Mouse (Mus musculus) thymus, postnatal 14 days (tissue): Measurements from ENCODE around the gene Slc48a1.
A peak's percentile ranks its signal among the peaks of the same experiment; 100 is the strongest.

Experiments
- DNase-seq: peaks from one replicate; pipeline ENCODE4 v3.0.0; 2021

The Slc48a1 gene

DNA sequence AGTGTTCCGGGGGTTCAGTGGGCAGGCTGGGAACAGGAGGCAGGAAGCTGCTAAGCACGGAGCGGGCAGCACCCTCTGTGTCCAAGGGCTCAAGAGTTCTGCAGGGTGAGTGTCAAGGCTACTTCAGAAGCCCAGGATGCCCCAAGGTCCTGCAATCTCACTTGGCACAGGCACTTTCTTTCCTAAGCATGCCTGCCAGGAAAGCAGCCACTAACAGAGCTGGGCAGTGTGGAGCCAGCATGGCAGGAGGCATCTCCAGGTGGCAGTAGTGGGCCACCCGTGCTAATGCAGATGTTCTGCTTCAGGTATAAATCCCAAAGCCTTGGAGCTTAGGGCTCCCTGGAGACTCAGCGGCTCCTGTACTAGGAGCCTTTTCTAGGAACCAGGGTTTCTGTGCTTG, 31.6 kb downstream of the Slc48a1 start:
- DNase-seq = no peak

DNA sequence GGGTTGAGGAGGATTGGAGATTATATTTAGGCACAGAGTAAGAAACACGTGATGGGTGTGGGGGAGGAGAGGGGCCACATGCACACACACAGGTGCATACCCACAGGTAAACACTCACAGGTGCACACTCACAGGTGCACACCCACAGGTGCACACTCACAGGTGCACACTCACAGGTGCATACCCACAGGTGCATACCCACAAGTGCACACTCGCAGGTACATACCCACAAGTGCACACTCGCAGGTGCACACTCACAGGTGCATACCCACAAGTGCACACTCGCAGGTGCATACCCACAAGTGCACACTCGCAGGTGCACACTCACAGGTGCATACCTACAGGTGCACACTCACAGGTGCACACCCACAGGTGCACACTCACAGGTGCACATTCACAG, 32.1 kb downstream of the Slc48a1 start:
- no peak for DNase-seq

- DNase-seq = no peak
Observed at GRCm38 (mm10) chr15:97811307-97811706, 33.0 kb downstream of the Slc48a1 start.

DNA sequence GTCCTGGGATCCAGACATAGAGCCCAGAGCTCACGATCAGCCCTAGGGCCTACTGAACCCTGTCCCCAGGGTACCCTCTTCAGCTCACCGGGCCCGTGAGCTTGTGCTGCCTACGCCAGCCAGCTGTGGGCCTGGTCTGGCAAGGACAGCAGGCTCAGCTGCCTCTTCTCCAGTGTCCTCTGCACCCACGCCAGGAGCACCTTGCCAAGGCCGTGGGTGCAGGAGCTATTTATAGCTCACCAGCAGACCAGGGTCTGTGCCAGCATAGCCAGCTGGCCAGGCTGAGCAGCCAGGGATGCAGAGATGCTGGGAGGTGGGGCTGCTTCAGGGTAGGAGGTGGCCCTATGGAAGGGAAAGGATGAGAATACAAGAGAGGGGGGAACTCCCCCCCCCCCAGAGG, 33.8 kb downstream of the Slc48a1 start:
- no peak for DNase-seq

DNA sequence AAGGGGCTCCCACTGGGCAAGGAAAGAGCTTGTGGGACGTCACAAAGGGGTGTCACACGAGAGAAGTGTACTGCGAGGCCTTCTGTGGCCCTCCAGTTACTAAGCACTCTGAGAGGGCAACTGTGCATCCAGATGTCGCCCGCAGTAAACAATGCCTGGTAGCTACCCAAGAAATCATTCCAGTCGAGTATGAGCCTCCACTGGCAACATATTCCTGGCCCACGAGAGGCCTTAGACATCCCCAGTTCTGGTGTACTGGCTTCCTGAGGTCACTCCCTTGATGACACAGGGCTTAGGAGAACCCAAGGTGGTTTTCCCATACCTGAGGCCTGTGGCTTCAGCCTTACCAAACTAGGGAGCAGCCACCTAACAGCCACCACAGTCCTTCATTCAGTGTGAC, 34.6 kb downstream of the Slc48a1 start:
- no peak for DNase-seq

- no peak for DNase-seq
Observed at GRCm38 (mm10) chr15:97813452-97814204, 35.3 kb downstream of the Slc48a1 start.

- DNase-seq = no peak
Observed at GRCm38 (mm10) chr15:97814703-97815102, 36.4 kb downstream of the Slc48a1 start.

DNA sequence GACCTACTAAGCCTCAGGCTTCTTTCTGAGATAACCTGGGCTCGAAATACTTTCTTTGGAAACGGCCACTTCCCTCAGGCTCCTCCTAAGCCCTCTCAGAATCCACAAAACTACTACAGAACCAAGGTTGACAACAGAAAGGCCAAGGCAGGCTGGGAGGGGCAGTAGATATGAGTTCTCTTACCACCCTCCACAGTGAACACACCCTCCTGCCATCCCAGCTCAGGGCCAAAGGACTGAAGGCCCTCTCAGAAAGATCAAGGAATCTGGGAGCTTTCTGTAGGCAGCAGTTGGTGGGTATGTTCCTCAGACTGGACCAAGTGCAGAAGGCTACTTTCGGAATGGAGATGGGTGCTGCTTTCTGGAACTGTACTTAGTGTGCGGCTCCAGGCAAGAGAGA, 36.9 kb downstream of the Slc48a1 start:
- DNase-seq = no peak

DNA sequence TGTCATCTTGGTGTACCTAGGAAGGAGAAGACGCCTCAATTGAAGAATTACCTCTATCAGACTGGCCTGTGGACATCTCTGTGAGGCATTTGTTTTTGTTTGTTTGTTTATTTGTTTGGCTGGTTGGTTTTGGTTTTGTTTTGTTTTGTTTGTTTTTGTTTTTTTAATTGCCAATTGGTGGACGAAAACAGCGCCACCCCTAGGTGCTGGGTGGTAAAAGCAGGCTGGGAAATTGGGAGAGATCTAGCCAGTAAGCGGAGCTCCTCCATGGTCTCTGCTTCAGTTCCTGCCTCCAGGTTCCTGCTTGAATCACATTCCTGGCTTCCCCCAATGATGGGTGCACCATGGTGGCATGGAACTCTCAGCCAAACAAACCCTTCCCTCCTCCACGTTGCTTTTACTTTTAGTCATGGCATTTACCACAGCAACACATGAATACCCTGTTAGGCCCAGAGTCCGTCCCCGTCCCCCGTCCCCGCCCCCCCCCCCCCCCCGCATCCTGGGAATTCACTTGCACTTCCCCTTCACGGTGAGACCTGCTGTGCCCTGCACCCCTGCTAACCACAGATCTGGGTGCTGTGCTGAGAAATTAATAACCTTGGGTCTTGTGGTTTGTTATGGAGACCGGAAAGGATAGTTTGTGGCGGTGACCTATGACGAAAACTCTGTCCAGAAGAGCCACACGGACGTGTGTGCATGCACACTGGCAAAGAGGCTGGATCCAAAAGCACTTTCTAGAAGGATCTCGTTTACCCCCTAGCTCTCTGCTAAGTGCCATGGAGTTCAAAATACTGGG, 38.1 kb downstream of the Slc48a1 start:
- no peak for DNase-seq

GRCm38 (mm10) chr15:97819937-97820336, 41.6 kb downstream of the Slc48a1 start:
- DNase-seq = no peak

DNA sequence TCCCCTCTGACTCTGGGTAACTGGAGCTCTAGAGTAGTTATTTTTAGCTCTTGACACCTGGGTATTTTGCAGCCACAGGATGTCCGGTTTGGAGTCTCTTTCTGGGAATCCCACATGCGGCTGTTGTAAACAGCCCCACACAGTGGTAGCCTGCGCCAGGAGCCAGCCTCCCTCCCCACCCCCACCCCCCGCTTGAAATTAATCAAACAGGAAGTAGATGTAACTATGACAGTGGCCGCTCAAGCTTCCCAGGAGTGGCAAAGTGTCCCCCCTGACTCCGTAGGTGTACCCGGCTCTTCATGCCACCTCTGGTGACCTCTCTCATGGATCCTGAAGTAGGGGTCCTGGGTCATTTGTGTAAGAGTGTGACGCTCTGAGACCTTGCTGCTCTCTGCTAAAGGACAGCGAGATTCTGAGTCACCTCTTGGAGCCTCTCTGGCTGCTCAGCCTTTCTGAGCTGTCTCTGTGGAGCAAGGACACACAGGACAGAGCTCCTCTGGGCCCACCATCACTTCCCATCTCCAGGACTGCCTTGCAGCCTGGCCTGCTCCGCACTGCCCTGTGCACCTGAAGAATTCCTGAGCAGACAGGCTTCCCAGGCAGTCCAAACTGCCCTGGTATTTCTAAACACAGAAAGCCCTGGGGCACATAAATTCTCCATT, 43.1 kb downstream of the Slc48a1 start:
- DNase-seq = peak; percentile 45

DNA sequence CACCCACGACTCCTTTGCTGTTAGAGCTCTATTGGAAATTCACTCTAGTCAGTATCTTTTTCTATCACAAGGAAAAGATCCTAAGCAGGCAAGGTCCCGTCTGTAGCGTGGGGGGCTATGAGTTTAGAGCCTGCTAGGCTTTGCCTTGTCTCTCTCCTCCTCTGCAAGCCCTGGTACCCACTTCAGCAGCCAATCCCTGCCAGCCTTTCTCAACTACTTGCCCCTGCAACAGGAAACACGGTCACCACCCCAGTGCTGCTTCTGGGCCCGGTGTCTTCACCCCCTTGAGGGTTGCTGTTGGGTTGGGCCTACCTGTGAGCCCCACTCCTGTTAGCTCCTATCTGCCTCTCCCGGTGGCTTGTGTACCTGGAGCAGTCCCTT, 43.7 kb downstream of the Slc48a1 start:
- DNase-seq = peak; percentile 78

GRCm38 (mm10) chr15:97822545-97823228, 44.4 kb downstream of the Slc48a1 start:
- no peak for DNase-seq

- no peak for DNase-seq
Observed at GRCm38 (mm10) chr15:97823479-97823878, 45.2 kb downstream of the Slc48a1 start.

DNA sequence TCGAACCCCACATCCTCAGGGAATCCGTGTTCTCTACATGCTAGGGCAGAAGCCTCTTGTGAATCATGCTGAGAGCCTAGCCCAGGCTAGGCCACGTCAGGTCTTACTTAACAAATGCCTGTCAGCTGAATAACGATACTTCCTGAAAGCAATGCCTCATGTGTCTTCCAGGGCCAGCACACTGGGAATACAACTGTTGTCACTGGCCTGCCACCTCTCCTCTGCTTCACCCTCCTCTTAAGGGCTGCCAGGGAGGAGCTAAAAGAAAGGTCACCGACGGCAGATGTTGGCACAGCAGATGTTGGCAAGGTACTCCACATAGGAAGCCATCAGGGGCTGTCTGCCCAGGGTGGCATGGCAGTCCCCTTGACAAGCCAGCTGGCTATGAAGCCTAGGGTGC, 45.7 kb downstream of the Slc48a1 start:
- DNase-seq = no peak

- DNase-seq = peak; percentile 95
Observed at GRCm38 (mm10) chr15:97825071-97825940, 47.0 kb downstream of the Slc48a1 start.

DNA sequence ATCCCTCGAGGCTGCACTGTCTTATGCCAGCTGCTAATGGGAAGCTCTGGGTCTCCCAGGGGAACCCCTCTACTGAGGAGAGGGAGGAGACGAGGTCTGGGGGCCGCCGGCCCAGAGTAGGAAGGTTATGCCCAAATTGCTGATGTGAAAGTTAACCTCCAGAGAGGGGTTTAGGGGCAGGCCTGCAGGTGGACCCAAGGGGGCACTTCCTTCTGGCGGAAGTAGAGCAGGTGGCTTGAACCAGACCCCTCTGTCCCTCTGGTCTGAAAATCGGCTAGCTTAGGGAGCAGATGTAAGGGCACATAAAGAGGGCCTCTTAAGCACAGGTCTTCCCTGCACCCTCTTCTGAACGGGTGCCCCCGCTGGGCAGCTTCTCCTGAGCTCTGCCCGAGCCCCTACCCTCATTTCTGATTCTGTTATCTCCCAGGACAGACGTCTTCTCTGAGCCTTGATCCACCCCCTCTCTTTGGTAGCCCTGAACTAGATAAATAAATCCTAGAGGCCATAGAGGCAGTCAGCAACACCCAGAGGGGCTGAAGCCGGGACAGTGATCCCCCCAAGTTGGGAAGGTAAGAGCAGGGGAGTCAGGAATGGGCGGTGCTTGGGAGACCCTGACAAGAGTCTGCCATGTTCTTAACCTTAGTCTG, 47.7 kb downstream of the Slc48a1 start:
- peak; percentile 61 for DNase-seq

GRCm38 (mm10) chr15:97826588-97827261, 48.4 kb downstream of the Slc48a1 start:
- DNase-seq = no peak

DNA sequence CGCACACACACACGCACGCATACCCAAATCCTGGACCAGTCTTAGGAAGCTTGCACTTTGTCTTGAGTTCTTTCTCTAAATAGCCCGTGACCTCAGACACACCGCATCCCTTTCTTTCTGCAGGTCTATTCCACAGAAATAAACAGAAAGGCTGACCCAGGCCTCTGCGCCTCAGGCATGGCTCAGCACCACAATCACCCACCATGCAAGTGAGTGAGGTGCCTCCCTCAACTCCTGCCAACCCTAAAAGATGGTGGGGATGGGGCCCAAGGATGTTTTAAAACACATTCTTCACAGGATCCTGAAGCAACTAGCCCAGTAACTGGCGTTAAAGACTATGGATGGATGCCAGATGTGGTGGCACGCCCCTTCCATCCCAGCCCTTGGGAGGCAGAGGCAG, 49.1 kb downstream of the Slc48a1 start:
- no peak for DNase-seq

DNA sequence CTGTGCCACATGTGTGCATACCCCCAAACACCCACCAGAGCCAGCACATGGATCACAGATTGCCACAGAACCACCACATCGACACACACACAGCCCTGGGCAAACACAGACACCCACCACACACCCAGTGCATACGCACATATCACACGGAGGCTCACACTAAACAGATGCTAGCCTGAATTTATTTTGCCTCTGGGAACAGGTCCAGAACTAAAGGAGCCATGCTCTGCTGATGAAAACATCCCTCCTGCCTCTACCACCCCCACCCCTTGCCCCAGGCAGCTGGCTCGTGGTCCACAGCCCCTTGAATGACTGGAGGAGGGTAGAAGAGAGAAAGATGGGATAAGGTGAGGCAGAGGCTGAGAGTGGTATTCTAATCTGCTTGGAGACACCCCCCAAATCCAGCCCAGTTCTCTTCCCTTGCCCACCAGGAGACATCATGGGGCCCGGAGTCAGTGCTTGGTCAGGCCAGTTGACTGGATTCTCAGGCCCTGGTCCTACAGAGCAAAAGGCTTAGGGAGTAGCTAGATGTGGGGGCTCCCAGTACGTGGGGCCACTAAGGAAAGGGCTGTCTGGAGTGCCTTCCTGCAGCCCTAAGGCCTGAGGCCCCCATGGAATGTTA, 50.0 kb downstream of the Slc48a1 start:
- no peak for DNase-seq

GRCm38 (mm10) chr15:97828901-97829338, 50.6 kb downstream of the Slc48a1 start:
- peak; percentile 74 for DNase-seq
